Mouse (Mus musculus) lung, adult 2 months (tissue): ENCODE data around the gene Dbndd1. TPM values are rescaled to one million over a fixed set of nuclear protein-coding genes. Genes with fewer than 3 reads are reported as not detected.

Experiments
- DNase-seq: peaks from one replicate; pipeline ENCODE4 v3.0.0; 2022
- H3K4me1 ChIP-seq: fragments of 200-500 bp; 2 replicates; pipeline ENCODE4 v1.6.1; 2011; ENCODE audit warnings: low read length; ENCODE audit not compliant: control insufficient read depth, insufficient read depth
- H3K4me3 ChIP-seq: fragments of 200-500 bp; replicated peaks from 2 replicates; pipeline ENCODE3; 2011; ENCODE audit warnings: low read depth, mild to moderate bottlenecking, control low read depth, low read length; ENCODE audit errors: extremely low read depth
- CTCF ChIP-seq: fragments of 200-500 bp; IDR thresholded peaks from 2 replicates; pipeline ENCODE4 v1.5.1; 2011; ENCODE audit warnings: mild to moderate bottlenecking, low read length, control low read depth; ENCODE audit not compliant: insufficient read depth
- POLR2A ChIP-seq: fragments of 200-500 bp; IDR thresholded peaks from 2 replicates; pipeline ENCODE4 v1.6.1; 2011; ENCODE audit warnings: low read depth, mild to moderate bottlenecking, control low read depth, low read length, borderline replicate concordance; ENCODE audit errors: extremely low read depth
- WGBS: fragments of 180-500 bp; shearing (Covaris S2); methylation state at CpG from one replicate; pipeline ENCODE4 v1.1.7; 2018; 5-methylcytosine and 5-hydroxymethylcytosine counted together
- polyA plus RNA-seq: library from polyadenylated mRNA; depleted of rRNA; stranded (reverse); fragments of >200 nt; gene quantifications from 2 replicates; pipeline ENCODE4 v1.2.3, GENCODE M21; 2012; rRNA removed

Dbndd1 gene
- polyA plus RNA-seq, 1 experiment = 2.6 TPM

DNA sequence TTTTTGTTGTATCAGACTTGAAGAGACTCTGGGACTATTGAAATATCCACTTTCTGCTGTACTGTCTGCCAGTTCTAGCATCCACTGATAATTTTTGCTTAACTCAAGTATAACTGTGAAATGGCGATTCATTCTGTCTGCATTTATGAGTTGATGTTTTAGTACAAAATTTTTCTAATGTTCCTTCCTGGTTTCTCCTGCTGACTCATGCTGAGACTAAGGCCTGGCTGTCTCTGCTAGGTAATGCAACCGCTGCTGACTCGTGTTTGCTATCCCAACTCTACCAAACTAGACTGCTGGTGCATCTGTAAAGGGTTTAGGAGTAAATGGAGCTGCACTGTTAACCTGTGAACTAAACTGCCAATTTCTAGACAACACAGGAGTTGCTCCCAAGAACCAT lies 47.8 kb downstream of the Dbndd1 start:
- Histone ChIP-seq H3K4me3 (no peak overlapping the region), H3K4me1 (no peaks in the 10 kb centered on the region)
- TF ChIP-seq CTCF = no peak
- TF ChIP-seq POLR2A = no peak
- no peak for DNase-seq
- 67% methylated on average over 3 of the region's 3 CpGs for WGBS

DNA sequence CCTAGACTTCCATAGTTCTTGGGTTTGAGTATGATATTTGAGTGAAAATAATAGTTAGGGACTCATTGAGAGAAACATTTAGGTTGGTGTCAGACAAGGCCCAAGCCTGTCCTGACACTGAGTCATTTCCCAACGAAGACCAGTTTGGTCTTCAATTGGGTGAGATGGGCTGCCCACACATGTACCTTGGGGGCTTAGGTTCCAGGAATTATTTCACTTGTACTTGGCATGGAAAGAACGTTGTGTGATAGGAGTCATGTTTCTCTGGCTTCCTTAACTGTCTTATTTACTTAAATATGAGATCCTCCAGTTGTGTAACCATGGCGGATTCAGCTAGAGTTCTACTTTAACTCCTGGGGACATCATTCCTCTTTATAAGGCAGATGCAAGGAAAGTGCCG lies 51.6 kb downstream of the Dbndd1 start:
- WGBS = 88% methylated on average over 4 of the region's 4 CpGs
- no peak for TF ChIP-seq POLR2A
- TF ChIP-seq CTCF = no peak
- DNase-seq = no peak
- Histone ChIP-seq H3K4me3 (no peak overlapping the region), H3K4me1 (no peaks in the 10 kb centered on the region)

Other genes with a start within 250 kb of the Dbndd1 start
- 17.8 and 21.8 TPM in 2 replicates for gene Fanca, start 196.9 kb downstream of the Dbndd1 start, polyA plus RNA-seq
- gene Spire2, start 182.8 kb downstream of the Dbndd1 start, polyA plus RNA-seq = 5.2 TPM in 2 replicates
- gene Tcf25, start 141.7 kb downstream of the Dbndd1 start, polyA plus RNA-seq = 150 and 188 TPM in 2 replicates
- gene Mc1r, start 108.4 kb downstream of the Dbndd1 start, polyA plus RNA-seq = not detected in 2 replicates
- gene Tubb3, start 104.0 kb downstream of the Dbndd1 start, polyA plus RNA-seq = 1.2 and 1.4 TPM in 2 replicates
- gene Def8, start 91.9 kb downstream of the Dbndd1 start, polyA plus RNA-seq = 23.0 and 30.9 TPM in 2 replicates
- 13.0 and 21.4 TPM in 2 replicates for gene Afg3l1, start 37.6 kb downstream of the Dbndd1 start, polyA plus RNA-seq
- gene Gas8, start 3.4 kb upstream of the Dbndd1 start, polyA plus RNA-seq = 9.2 and 14.0 TPM in 2 replicates
- 5.0 and 8.0 TPM in 2 replicates for gene Rhou, start 138.5 kb upstream of the Dbndd1 start, polyA plus RNA-seq